19 mouse cellular contexts compared by ENCODE assay signal in genomic region chrX:93002236-93002976, GRCm38 (mm10).
A peak's percentile ranks its signal among the peaks of the same experiment; 100 is the strongest.
DNase-seq lines count a peak whose midpoint lies in the region; ATAC-seq lines count a peak whose summit lies in the region.
"Had no signal": no experiment of that assay in that cellular context is flagged by ENCODE, and none has a peak within 500 bp of the region (broad histone marks: within the 10 kb centered on the region; RNA-seq: fewer than 3 reads in every experiment).

No protein-coding gene starts in this region.

- H3K36me3 ChIP-seq in forebrain, embryonic 14.5 days (ENCODE audit: control insufficient read depth, insufficient read depth, low read length): no peaks in the 10 kb centered on the region
- no peaks in the 10 kb centered on the region for H3K36me3 ChIP-seq in forebrain, embryonic 11.5 days (ENCODE audit: control insufficient read depth, insufficient read depth, low read length)
- no peaks in the 10 kb centered on the region for H3K36me3 ChIP-seq in limb, embryonic 12.5 days
- H3K36me3 ChIP-seq: intestine, embryonic 15.5 days; neural tube, embryonic 13.5 days had no signal

- H3K27ac ChIP-seq in forebrain, embryonic 14.5 days (ENCODE audit: low read depth, low read length): no peak overlapping the region
- H3K27ac ChIP-seq in forebrain, embryonic 11.5 days (ENCODE audit: low read depth, low read length): no peak overlapping the region
- H3K27ac ChIP-seq in limb, embryonic 12.5 days: no peak overlapping the region
- H3K27ac ChIP-seq: intestine, embryonic 15.5 days; kidney, postnatal 0 days; liver, embryonic 14.5 days; neural tube, embryonic 13.5 days; stomach, postnatal 0 days had no signal

- DNase-seq in forebrain, embryonic 14.5 days (ENCODE audit: low spot score): peak; percentile 9
- no peak for DNase-seq in forebrain, embryonic 11.5 days (ENCODE audit: low spot score)
- peak; percentile 53 for DNase-seq in 3T3-L1 (ENCODE audit: low read depth, low spot score)
- DNase-seq in embryo, embryonic 11 days: peak; percentile 23
- no peak for DNase-seq in urinary bladder, adult 2 months (ENCODE audit: low spot score)
- no peak for DNase-seq in spleen, postnatal 14 days (ENCODE audit: low spot score in 2 of 2)
- DNase-seq in left cerebral cortex, adult 11 months (ENCODE audit: low spot score): no peak
- DNase-seq: B cell, adult 2 months; cerebellum, adult 11-12 months; heart, postnatal 4 days; lung, postnatal 14 days; spleen, adult 18-20 months; thymus, postnatal 25 days had no signal

- ATAC-seq in forebrain, embryonic 14.5 days: 0 out of 2 replicates have a peak, but pooled peaks have one; percentile 26
- no peak for ATAC-seq in forebrain, embryonic 11.5 days (replicated peaks; ENCODE audit: low FRiP score)
- ATAC-seq in limb, embryonic 12.5 days (ENCODE audit: insufficient number of reproducible peaks, insufficient read depth, low FRiP score, low TSS enrichment, low read depth): no peak
- ATAC-seq: intestine, embryonic 15.5 days had no signal

- H3K9ac ChIP-seq in forebrain, embryonic 14.5 days (ENCODE audit: low read length): no peak overlapping the region
- H3K9ac ChIP-seq in forebrain, embryonic 11.5 days (ENCODE audit: low read length): no peak overlapping the region
- no peak overlapping the region for H3K9ac ChIP-seq in limb, embryonic 12.5 days (replicated peaks)
- H3K9ac ChIP-seq: intestine, embryonic 15.5 days; liver, embryonic 14.5 days; neural tube, embryonic 13.5 days had no signal

- no peak overlapping the region for H3K4me2 ChIP-seq in forebrain, embryonic 14.5 days (ENCODE audit: low read length)
- no peak overlapping the region for H3K4me2 ChIP-seq in forebrain, embryonic 11.5 days (ENCODE audit: low read depth, low read length, severe bottlenecking)
- 0 out of 2 replicates have a peak overlapping the region, but pooled peaks have one; percentile 13 for H3K4me2 ChIP-seq in limb, embryonic 12.5 days
- H3K4me2 ChIP-seq: intestine, embryonic 15.5 days; neural tube, embryonic 13.5 days had no signal

- no peaks in the 10 kb centered on the region for H3K9me3 ChIP-seq in forebrain, embryonic 14.5 days (replicated peaks; ENCODE audit: control insufficient read depth, low read length)
- H3K9me3 ChIP-seq in forebrain, embryonic 11.5 days (ENCODE audit: control insufficient read depth, low read length): no peaks in the 10 kb centered on the region
- no peaks in the 10 kb centered on the region for H3K9me3 ChIP-seq in limb, embryonic 12.5 days
- H3K9me3 ChIP-seq: intestine, embryonic 15.5 days; neural tube, embryonic 13.5 days had no signal

- H3K4me1 ChIP-seq in forebrain, embryonic 14.5 days (ENCODE audit: control insufficient read depth, insufficient read depth, low read length): no peaks in the 10 kb centered on the region
- H3K4me1 ChIP-seq in forebrain, embryonic 11.5 days (replicated peaks; ENCODE audit: control insufficient read depth, insufficient read depth, low read length): no peaks in the 10 kb centered on the region
- H3K4me1 ChIP-seq in limb, embryonic 12.5 days (replicated peaks): peaks cover 5% of the 10 kb centered on the region; the same call in 1 of the 2 replicates
- H3K4me1 ChIP-seq: intestine, embryonic 15.5 days; neural tube, embryonic 13.5 days had no signal

- WGBS in forebrain, embryonic 14.5 days: 57% methylated on average over 9 of the region's 9 CpGs
- 59% methylated on average over 9 of the region's 9 CpGs for WGBS in forebrain, embryonic 11.5 days
- WGBS in limb, embryonic 12.5 days: 34% methylated on average over 9 of the region's 9 CpGs

- no peak overlapping the region for H3K4me3 ChIP-seq in forebrain, embryonic 14.5 days (ENCODE audit: low read depth, low read length)
- H3K4me3 ChIP-seq in forebrain, embryonic 11.5 days (ENCODE audit: low read depth, low read length): no peak overlapping the region
- H3K4me3 ChIP-seq in limb, embryonic 12.5 days (replicated peaks): no peak overlapping the region
- H3K4me3 ChIP-seq: intestine, embryonic 15.5 days; neural tube, embryonic 13.5 days had no signal

- H3K27me3 ChIP-seq in forebrain, embryonic 14.5 days (replicated peaks; ENCODE audit: control insufficient read depth, insufficient read depth, low read length): no peaks in the 10 kb centered on the region
- no peaks in the 10 kb centered on the region for H3K27me3 ChIP-seq in forebrain, embryonic 11.5 days (ENCODE audit: control insufficient read depth, insufficient read depth, low read length)
- no peaks in the 10 kb centered on the region for H3K27me3 ChIP-seq in limb, embryonic 12.5 days
- H3K27me3 ChIP-seq: intestine, embryonic 15.5 days; neural tube, embryonic 13.5 days had no signal

Comparison
In these comparisons a context has a peak if more than half of its experiments do, and no peak if none do; other contexts are left out.
1. DNase-seq: peak in forebrain, embryonic 14.5 days (single experiment), 3T3-L1 (single experiment) and embryo, embryonic 11 days (single experiment); none in forebrain, embryonic 11.5 days (single experiment), urinary bladder, adult 2 months (single experiment), spleen, postnatal 14 days (0 of 2) and left cerebral cortex, adult 11 months (single experiment).